Mouse (Mus musculus): Measurements from ENCODE around the gene Hdgfl2.

- TF ChIP-seq POLR2A (IDR thresholded peaks at IDR 0.05; ENCODE audit: extremely low read depth, insufficient read depth, low read length) (no peak), CTCF (IDR thresholded peaks at IDR 0.05; ENCODE audit: low read depth, low read length) (no peak)
These were observed 48.8 kb downstream of the Hdgfl2 start for GRCm38 (mm10) chr17:56128246-56128645.
